Mouse (Mus musculus) c-Kit-negative CD71-positive TER-119-positive erythroid progenitor cells, embryonic 14.5 days (primary cell): ENCODE results near the gene Myo6.
"Not testable (repeated sequence)": the region's sequence is repeated elsewhere in the genome, so short reads cannot be mapped to it uniquely, and the experiment has no call there.

Experiments
- DNase-seq: peaks from one replicate; pipeline ENCODE4 v3.0.0-alpha.2; 2013; ENCODE audit warnings: low read depth, low spot score

The Myo6 gene

GRCm38 (mm10) chr9:80303518-80303917 is 138.7 kb downstream of the Myo6 start:
- DNase-seq = no peak

DNA sequence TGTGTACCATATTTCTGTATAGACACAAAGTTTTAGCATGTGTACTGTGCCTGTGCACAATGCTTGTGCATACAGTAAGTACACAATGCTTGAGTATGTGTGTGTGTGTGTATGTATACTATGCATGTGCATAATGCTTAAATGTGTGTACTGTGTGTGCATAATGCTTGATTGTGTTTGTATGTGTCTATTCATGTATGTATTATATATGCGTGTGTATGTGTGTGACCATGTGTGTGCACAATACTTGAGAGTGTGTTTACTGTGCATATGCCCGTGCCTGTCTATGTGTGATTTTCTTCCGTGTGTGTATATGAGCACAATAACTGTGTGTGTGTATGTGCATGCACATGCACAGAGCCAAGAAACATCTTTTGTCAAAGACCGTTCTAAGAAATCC is 141.6 kb downstream of the Myo6 start:
- DNase-seq = no peak

GRCm38 (mm10) chr9:80306853-80307252 is 142.0 kb downstream of the Myo6 start:
- DNase-seq = no peak

DNA sequence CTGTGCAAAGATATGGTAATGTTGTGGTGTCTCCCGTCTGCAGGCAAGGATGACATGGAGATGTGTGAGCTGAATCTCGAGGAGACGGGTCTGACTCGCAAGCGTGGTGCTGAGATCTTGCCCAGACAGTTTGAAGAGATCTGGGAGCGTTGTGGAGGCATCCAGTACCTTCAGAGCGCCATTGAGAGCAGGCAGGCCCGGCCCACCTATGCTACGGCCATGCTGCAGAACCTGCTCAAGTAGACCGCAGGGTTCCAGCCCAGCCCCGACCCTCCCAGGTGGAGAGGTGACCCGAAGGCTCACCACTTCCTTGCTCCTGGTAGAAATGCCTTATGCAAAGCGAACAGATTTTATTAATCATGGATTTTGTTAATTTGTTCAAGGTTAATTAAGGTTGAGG is 142.8 kb downstream of the Myo6 start:
- DNase-seq = no peak

- no peak for DNase-seq
Measured at GRCm38 (mm10) chr9:80313610-80314009, 148.8 kb downstream of the Myo6 start.

GRCm38 (mm10) chr9:80315922-80316321 is 151.1 kb downstream of the Myo6 start:
- DNase-seq = no peak

- DNase-seq = no peak
Measured at GRCm38 (mm10) chr9:80318027-80318426, 153.2 kb downstream of the Myo6 start.

- not testable (repeated sequence) for DNase-seq
Measured at GRCm38 (mm10) chr9:80321051-80321887, 156.4 kb downstream of the Myo6 start.

DNA sequence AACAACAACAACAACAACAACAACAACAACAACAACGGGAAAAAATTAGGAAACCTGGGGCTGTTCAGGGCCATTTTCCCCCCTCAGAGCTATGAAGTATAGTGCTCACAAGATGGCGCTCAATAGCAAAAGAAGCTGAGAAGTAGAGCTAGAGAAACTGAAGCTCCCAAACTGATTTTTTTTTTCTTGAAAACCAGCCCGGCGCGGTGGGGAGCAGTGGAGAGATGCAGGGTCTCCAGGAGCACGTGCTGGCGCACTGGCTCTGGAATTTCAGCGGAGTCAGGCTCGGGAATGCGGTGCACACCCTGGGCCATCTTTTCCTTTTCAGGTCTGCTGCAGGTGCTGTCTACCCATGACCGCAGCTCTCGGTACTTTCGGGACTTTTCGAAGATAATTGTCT is 167.3 kb downstream of the Myo6 start:
- no peak for DNase-seq

GRCm38 (mm10) chr9:80333466-80333865 is 168.6 kb downstream of the Myo6 start:
- no peak for DNase-seq

DNA sequence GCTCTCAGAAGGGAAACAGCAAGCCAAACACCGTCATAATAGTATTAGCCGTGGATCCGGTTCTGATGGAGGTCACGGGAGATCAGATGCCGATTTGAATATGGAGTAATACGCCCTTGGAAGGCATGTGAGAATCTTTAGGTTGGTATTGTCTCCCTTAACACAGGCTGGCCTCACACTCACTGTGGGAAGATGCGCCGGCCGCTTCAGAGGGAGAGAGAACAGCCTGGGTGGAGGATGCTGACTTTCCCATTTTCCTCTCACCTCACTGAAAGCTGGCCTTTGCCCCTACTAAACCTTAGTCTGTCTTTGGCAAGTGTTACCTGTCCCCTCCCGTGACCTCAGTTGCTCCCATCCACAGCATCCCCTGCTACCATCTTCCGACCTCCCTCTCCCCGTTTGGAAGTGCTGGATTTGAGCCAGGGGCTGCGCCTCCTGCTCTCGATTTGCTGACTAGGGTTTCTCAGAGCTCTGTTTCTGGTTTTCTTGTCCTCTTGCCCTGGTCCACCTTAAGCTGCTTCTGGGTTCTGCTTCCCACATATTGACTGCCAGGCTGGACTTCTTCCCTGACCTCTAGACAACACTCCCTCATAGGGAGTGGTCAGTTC is 169.3 kb downstream of the Myo6 start:
- DNase-seq = no peak

- DNase-seq = no peak
Measured at GRCm38 (mm10) chr9:80335660-80336357, 171.0 kb downstream of the Myo6 start.

DNA sequence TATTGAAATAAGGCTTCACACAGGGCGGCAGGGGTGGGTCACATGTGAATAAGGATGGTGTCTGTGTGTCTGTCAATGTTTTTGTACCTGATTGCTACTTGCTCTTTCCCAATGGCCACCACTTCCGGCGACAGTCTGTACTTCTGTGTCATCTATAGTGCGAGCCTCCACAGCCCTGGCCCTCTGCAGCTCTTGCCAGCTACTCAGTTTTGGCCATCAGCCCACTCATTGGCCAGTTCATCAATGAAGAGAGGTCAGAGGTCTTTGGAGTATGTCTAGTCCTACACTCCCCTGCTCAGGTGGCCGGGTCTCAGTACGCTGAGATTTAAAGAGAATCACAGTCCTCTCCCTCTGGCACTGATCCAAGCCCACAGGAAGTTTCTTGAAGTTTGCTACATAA is 173.2 kb downstream of the Myo6 start:
- DNase-seq = no peak

DNA sequence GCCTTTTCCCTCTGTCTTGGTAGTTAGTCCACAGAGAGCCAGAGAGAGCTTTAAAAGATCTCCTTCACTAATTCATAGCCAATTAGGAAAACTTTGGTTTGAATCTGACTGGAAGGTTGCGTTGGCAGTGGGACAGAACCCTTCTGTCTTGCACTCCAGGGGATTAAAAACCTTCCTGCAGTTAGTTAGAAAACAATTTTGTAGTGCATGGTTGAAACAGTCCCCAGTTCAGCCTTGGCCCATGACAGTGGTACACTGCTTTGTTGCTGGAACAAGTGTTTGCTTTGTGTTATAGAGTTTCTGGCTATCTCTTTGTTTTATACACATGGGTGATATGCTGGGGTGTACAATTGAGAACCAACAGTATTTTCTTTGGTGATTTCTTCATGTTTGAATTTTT is 176.1 kb downstream of the Myo6 start:
- DNase-seq = no peak

DNA sequence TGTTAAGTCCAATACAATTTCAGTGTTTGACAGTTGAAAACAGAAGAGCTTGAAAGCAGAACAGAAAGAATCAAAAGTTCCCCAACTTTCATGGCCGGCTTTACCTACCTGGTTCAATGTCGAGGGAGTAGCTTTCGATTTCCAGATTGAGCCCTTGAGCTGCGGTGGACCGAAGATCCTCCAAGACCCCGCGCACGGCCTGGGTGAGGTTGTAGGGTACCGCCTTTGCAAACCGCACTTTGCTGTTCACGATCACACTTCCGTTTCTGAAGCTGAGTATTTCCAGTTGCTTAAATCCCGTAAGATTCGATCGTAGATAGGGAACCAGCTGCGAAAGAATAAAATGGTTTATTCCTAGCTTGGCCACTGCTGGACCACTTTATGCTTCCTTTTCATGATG is 176.9 kb downstream of the Myo6 start:
- DNase-seq = no peak

DNA sequence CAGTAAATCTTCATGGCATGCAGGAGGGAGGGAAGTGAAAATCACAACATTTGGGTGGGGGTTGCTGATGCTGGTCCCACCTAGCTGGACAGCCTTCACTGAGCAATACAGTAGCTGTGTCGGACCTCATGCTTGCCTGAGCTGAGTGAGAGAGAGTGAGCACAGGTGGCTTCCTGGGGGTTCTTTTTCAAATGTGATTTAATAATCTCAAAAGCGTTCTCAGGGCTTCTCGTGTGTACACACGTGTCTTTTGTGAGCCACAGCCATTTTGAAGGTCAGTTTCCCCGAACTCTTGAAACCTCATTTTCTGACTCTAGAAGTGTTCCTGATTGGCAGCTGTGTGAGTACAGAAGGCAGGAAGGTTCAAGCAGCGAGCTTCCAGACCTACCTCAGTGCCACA is 177.7 kb downstream of the Myo6 start:
- no peak for DNase-seq

GRCm38 (mm10) chr9:80344451-80345000 is 179.7 kb downstream of the Myo6 start:
- DNase-seq = no peak

DNA sequence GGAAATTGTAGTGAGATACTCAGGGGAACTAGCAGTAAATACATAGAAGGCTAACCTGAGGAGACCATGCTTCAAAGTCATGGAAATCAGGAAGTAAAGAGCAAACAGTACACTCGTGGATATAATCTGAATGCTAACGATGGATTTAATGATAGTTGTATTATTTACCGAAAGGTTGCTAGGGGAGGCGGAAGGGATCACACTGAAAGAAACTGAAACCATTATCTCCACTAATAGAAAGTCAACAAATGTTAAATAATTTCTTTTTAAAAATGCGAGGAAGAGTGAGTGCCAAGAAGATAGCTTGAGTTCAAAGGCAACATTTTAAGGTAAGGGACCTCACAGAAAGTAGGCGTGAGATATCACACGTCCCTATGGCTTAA is 186.5 kb downstream of the Myo6 start:
- no peak for DNase-seq

DNA sequence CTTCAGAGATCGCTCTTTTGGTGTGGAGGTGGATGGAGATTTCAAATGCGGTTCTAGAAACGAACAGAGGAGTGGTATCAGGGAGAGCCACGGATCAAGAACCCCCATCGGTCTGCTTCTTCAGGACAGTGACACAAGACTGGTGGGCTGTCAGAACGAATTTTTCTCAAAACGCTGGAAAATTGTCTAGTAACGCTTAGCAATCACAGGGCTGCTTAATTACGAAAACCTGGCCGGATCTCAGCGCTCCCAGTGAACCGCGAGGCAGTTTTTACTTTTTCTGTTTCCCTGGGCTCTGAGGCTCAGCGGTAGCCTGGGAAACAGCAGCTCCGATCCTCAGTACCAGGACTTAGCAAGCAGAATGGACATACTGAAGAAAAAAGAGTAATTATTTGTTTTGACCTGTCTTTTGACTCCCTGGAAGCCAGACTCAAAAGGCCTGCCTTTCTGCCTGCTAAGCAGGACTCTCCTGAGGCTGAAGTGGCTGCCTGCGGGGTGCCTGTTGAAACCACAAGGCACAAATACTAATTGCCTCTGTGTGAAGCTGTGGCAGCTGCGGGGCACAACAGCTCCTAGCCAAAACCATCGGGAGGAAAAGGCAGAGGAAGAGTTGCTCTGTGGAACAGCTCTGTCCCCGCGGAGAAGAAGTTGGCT is 187.0 kb downstream of the Myo6 start:
- DNase-seq = no peak

GRCm38 (mm10) chr9:80360063-80360462 is 195.2 kb downstream of the Myo6 start:
- no peak for DNase-seq
